Mouse (Mus musculus) urinary bladder, adult 18-20 months (tissue): Measurements from ENCODE around the gene Mrpl54.

ENCODE experiments used
- DNase-seq, 2 experiments: peaks; one replicate each; pipeline ENCODE4 v3.0.0; 2022; ENCODE audit warnings: low spot score in 2 of 2, mixed read lengths in 2 of 2

Mrpl54 gene

DNA sequence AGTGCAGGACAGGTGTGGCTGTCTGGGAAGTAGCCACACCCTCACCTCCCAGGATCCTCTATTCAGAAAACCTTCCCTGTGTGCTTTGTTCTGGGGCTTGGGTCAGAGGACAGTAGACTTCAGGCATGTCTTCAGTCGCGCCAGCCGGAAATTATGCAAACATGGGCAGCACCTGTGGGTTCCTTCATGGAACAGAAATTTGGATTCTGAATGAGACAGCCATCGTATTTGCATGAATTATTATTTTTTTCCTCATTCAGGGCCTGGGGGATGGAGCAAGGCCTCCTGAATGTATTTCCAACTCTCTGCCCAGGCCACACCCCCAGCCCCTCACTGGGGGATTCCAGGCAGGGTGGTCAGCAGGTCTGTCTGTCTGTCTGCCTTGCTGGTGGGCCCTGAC lies 5.7 kb downstream of the Mrpl54 start:
- DNase-seq = no peak

DNA sequence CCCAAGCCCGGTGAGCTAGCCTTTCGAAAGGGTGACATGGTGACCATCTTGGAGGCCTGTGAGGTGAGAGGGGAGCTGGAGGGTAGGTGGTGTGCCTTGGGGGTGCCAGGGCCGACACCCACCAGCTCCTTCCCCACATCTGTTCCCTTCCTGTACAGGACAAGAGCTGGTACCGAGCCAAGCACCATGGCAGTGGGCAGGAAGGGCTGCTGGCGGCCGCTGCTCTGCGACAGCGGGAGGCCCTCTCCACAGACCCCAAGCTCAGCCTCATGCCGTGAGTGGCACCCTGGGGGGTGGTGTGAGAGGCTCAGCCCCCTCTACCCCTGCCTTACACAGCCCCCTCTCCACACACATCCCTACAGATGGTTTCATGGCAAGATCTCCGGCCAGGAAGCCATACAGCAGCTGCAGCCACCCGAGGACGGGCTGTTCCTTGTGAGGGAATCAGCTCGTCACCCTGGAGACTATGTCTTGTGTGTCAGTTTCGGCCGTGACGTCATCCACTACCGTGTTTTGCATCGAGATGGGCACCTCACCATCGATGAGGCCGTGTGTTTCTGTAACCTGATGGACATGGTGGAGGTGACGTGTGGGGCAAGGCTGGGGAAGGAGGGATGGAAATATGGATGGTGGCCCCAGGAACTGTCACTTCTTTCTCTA lies 7.4 kb downstream of the Mrpl54 start:
- no peak for DNase-seq

DNA sequence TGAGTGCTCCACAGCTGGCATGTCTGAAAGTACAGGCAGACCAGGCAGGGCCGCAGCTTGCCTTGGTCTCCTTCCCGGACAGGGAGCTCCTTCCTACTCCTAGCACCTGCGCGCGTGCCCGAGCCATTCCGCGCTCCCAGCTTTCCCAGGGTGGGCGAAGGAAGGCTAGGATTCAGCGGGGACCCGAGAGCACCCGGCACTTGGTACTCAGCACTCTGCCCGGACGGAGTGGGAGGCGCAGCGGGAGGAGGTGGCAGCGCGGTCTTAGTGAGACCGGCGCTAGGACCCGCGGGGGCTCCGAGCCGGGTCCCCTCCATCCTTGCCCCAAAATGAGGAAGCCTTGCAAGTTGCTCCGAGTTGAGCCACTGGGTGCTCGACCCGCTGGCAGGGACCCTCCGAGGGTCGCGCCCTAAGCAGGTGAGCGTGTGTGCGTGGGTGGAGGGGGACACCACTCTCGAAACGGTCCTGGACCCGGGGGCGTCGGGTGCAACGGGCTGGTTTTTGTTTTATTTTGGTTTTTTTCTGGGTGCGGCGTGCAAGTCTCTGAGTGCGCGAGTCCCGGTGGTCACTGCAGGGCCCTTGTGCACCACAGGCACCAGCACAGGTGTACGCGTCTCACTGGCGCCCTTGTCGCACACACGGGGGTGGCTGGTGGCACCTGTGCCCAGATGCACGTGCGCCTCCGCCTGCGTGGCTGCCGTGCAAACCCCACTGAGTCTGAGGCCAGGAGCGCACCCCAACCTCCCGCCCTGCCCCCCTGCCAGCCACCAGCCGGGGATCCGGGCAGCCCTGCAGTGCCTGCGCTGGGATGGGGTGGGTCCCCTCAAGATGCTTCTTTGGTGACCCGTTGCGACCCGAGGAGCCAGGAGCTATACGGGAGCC lies 9.3 kb downstream of the Mrpl54 start:
- no peak for DNase-seq

DNA sequence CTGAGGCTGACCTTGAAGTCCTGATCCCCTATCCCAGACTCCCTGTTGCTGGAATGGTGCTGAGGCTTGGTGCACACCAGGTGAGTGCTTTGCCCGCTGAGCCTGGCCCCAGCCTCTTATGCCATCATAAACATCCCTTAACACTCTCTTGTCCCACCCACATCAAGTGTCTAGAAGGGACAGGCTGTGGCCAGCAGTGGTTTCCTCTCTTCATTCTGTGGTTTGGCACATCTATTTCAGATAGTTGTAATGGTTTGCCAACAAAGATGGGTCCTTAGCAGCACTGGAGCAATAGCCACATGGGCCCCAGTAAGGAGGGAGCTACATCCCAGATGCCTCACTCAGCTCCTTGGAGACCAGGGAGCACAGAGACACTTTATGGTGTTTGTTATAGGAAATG lies 11.8 kb downstream of the Mrpl54 start:
- DNase-seq = no peak

DNA sequence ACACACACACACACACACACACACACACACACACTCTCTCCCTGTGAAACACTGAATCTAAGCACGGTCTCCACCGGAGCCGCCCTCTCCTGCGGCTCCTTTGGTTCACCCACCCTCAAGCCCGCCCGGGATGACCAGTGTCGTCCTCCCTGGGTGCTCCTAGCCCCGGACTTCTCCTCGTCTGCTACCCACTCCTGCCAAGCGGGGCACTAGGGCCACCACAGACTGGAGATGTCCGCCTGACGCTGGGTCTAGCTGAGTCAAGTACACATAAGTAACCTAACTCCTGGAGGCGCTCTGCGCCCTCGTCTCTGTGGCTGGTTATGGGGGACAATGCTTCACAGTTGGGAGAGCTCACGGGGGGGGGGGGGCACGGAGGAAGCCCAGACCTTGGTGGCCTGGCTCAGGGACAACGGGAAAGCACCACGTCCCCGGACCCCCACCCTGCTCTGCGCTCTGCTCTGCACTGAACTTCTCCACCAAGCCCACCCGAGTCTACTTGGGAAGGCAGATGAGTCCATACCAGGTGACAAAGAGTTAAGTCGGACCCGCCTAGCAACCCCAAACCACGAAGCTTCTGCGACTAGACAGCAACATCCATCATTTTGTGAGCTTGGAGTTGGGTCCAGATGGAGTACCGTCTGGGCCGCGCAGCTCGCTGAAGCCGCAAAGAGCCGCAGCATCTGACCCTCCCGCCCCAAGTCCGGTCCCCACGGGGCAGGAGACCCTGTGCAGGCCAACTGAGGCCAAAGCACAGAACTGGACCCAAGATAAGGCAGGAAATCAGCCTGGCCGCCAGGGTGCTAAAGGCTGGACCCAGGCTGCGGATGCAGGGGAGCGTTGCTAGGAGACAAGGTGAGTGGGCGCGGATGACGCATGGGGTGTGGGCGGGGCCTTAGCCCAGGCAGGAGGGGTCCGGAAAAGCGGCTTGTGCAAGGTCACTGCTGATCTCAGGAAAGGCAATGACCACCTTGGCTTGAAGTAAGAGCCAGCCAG lies 14.0 kb downstream of the Mrpl54 start, which contains the start of gene Matk:
TSS of gene Matk (plus strand) at position 512 of the 996 bp plus-strand sequence.
- no peak for DNase-seq

DNA sequence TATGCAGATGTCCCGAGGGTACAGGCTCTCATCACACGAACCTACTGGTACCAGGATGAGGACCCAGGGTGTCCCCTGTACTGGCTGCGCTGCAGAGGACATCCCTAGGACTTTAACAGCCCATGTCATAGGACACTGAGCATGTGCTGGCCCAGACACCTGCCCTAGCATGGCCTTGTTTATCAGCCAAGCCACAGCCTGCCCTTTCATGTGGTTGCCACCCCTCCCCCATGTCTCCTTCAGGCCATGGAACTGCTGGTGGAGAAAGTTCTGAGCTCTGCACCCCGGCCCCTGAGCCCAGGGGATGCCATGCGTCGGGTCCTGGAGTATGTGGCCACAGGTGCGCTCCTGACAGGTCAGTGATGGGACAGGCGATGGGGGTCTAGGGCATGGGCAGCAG lies 17.3 kb downstream of the Mrpl54 start:
- no peak for DNase-seq

DNA sequence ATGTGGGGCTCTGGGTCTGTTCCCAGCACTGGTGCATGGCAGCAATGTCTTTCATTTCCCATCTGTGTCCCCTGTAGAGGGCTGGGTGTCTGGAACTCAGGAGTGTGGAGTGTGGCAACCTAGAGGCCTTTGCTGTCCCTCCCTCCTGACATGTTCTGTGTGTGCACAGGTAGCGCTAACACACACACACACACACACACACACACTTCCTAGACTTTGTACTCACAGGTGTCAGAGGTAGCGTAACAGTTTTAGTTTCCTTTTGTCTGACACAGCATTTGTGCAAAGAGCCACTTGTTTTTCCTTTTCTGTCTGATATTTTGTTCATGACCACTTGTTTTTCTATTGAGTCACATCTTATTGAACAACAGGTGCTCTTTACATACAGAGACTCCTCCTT lies 18.9 kb downstream of the Mrpl54 start:
- no peak for DNase-seq

DNA sequence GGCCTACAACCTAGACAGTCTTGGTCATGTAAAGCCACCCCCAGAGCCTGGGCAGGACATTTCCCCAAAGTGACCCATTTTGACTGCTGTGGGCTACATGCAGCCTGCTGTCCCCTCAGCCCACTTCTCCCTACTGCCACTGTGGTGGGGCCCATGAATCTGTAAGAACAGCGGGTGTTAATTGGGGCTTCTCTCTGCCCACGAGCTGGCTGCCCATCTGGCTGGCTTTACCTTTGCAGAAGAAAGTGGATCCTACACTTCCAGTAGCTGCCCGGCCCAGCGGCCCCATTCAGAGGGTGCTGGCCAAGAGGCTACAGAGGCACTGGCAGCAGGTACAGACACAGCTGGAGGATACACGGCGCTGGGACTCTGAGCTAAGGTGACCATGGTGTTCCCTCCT lies 21.6 kb downstream of the Mrpl54 start:
- DNase-seq = no peak

DNA sequence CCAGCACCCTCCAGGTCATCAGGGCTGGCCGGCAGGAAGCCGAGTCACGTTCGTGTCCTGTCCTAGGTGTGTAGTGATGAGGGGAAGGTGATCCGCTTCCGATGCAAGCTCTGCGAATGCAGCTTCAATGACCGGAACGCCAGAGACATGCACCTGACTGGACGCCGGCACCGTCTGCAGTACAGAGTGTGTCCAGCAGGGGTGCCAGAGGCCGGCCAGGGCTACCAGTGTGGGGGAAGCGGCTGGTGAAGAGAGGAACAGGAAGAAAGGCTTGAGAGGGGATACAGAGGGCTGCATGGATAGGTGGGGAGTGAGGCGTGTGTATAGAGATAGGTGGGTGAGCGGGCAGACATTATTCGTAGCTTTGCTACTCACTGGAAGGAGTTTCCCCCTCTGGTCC lies 22.1 kb downstream of the Mrpl54 start:
- peak; percentile 64 to 87 for DNase-seq

DNA sequence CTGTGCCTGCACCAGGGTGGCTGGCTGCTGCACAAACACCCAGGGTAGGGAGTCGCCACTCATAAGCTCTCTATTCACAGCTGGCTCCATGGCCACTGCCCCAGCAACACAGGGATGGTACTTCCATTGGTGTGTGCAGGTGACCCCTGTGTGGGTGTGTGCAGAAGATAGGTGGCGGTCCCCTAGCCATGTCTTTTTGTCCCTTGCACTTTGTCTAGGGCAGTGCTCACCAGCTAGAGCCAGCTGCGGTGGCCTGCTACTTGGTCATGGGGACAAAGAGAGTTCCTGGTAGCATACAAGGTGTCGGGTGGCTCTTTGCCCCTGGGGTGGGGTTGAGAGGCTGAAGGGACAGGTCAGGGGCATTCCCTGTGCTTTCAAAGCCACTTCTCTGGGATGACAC lies 22.6 kb downstream of the Mrpl54 start:
- no peak for DNase-seq

DNA sequence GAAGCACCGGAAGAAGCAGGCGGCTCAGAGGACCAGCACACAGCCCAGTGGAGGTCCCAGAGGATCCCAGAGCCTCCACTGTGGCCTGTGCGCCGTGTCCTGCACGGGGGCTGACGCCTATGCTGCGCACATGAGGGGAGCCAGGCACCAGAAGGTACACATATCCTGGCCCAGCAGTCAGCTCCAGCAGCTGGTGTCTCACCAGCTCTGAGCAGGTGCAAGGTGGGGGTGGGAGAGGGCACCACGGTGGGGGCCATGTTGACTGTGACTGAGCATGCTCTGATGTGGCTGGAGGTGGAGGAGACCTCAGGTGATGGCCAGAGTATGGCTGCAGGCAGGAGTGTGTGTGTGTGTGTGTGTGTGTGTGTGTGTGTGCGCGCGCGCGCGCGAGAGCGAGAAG lies 24.7 kb downstream of the Mrpl54 start:
- no peak for DNase-seq

DNA sequence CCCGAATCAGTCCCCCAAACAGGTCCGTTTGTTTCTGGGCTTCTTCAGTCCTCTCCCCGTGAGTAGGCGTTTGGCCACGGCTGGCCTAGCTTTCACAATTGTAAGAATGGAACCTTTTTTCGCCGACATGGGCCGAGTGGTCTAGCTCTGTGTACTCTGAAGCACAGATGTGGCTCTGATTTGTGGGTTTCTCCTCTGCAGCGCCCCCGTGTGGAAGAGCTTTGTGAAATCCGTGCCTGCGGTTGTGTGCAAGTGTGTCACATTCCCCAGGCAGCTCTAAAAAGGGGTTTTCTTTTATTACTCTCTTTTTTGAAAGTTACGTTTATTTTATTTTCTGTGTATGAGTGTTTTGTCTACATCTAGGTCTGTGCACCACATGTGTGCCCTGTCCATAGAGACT lies 25.9 kb downstream of the Mrpl54 start:
- no peak for DNase-seq

DNA sequence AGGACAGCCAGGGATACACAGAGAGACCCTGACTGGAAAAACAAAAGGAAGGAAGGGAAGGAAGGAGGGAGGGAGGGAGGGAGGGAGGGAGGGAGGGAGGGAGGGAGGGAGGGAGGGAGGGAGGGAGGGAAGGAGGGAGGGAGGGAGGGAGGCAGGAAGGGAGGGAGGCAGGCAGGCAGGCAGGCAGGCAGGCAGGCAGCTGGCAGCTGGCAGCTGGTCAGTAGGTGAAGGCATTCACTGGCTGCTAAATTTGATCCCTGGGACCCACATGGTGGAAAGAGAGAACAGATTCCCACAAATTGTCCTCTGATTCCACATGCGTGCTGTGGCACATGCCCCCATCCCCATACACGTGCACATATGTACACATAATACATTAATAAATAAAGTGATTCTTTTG lies 28.1 kb downstream of the Mrpl54 start:
- DNase-seq = no peak

DNA sequence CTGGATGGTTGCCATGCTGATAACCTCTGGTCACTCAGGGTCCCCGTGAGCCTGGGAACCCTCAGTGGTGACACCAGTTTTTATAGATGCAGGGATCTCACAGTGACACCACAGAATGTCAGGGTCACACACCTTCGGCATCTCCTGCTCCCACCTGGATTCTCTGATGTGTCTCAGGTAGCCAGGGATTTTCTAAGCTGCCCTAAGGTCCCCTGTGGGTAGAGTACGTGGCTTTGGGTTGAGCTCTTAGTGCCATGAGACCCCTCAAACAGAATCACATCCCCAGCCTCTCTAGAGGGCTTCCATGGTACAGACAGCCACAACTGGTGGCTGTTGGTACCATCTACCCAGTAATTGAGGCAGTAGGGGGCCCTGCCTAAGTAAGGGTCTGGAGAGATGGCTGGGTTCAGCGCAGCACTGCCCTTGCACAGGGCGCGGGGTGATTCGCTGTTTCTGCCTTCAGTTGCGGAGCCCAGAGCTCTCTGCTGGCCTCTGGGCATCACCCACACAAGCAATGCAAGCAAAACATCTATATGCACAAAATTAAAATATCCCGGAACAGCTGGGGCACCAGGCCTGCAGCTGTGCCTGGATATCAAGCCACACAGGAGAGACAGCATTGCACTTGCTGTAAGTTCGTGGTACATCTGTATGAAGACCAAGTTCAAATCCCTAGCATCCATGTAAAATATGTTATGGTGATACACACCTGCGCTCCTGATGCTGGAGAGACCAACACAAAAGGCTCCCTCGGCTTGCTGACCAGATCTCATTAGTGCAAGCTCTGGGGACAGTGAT lies 30.1 kb downstream of the Mrpl54 start:
- DNase-seq = no peak

DNA sequence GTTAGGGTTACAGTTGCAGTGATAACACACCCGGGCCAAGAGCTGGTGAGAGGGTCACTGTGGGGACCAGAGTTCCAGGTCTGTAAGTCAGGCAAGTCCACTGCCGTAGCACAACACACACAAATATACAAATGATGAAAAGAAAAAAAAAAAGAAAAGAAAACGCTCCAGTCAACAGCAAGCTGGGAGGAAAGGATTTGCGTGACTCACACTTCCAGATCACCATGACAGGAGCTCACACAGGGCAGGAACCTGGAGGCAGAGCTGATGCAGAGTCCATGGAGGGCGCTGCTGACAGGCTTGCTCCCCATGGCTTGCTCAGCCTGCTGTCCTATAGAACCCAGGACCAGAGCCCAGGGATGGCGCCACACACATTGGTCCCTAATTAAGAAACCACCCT lies 32.5 kb downstream of the Mrpl54 start:
- DNase-seq = no peak

DNA sequence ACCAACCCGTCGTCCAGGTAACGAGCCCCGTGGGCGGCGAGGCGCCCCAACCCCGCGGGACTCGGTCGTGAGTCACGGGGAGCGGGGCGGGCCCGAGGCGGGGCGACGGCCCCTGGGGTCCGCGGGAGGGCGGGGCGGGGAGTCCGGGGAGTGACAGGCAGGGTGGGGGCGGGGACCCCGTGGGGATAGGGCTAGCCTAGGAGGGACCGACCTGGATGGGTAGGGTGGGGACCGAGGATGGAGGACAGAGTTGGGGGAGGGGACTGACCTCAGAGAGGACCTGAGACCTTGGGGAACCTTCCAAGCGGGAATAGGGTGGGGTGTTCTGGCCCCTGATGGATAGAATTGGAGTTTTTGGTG lies 33.5 kb downstream of the Mrpl54 start:
- DNase-seq = no peak

DNA sequence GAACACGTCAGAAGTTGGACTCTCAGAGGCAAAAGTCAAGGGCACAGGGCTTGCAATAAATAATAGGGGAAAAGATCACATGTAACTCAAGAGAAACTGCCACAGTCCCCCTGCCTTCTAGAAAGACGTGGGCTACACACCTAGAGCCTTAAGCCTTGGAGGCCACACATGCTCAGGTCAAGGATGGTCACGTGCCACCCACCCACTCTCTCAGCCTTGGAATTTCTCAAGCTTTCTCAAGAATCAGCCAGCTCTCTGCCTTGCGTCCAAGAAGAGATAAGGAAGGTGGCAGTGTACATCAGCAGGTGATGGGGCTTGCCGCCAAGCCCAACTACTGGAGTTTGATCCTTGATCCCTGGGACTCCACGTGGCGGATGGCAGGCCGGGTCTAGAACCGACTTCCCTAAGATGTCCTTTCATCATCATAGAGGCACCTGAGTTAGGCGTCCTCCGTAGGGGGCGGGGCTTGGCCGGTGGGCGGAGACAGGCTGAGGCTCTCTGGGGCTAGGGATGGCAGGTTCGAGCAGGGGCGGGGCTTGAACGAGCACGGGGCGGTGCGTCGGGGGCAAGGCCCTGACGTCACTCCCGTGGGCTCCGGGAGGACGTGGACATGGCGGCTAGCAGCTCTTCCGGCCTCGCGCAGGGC lies 34.0 kb downstream of the Mrpl54 start, which contains the start of gene Zfr2:
TSS of gene Zfr2 (plus strand) at position 576 of the 646 bp plus-strand sequence.
- DNase-seq = peak; percentile 88 to 93

DNA sequence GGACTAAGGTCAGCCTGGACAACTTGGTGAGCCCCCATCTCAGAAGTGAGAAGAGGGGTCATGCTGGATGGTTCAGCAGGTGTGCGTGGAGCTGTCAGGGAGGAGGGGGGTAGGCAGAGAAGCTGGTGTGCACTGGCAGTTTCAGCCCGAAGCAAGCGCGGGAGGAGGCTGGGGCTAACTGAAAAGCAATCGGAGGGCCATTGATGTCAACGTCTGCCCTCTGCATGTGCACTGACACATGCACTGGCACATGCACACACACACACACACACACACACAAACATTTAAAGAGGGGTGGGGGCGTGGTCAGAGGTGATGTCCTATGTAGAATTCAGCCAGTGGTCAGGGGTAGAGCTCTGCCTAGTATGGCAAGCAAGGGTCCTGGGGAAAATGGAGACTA lies 35.3 kb downstream of the Mrpl54 start:
- no peak for DNase-seq

DNA sequence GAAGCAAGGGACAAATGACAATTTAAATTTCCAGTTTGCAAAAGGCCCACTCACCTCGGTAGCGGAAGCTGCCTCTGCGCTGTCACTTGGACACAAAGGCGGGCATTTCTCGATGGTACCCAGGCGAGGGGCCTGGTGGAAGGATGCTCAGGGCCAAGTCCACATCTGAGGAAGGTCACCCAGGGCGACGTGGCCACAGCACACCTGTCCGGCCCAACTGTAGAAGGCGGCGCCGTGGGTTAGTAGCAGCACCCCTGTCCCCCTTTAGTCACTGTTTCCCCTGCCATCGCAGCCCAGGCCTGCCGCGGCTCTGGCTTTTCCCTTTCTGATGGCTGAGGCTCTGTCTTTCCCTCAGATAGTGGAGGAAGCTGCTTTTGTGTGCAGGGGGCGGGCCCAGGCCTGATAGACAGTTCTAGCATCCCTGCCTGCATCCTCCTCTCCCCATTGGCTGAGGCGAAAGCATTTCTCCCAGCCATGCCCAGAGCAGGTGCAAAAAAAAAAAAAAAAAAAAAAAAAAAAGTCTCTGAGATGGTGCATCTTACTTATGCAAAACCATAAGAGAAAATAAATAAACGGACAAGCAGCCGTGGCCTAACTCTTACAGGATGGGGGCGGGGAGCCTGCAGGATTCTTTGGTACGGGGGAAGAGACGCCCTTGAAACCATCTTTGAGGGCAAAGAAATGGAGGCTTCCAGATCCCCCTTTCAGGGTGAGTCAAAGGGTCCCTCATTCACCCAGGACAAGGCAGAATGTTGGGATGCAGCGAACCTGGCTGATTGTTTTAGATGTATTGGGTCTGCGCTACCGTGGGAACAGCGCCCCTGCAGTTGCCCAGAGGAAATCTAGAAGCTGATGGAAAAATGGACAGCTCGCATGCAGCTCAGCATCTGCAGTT lies 36.0 kb downstream of the Mrpl54 start, which contains the start of gene Atcay:
TSS of gene Atcay (minus strand) at position 396 of the 895 bp plus-strand sequence.
- no peak for DNase-seq
